10 mouse cellular contexts compared by ENCODE assay signal in the genomic region with DNA sequence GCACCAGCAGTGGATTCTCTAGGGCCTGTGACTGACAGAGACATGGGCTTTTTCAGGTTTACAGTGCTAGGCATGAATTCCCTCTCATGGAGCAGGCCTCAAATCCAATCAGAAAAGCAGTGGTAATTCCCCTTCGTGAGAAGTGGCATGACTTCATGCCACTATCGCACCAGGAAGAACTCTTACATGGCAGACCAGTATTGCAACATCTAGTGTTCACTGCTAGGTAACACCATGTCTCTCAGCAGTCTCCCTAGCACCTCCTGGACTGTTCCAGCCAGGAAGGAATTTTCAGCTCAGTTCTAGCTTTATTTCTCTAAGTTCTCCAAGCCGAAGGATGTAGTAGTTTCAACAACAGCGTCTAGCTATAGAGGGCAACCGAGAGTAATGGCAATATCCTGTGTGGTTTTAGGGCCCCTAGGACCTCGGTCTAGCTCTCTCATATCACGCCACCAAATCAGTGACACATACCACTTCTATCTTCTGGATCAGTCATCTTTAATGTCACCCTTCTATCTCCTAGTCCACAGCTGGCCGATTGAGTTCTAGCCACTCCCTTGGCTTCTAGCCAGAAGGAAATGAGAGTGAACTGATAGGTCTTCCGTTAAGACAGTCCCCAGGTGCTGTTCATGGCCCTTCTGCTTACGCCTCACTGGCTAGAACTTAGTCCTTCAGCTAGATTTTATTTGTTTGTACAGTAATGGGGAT.
A peak's percentile ranks its signal among the peaks of the same experiment; 100 is the strongest.
DNase-seq lines count a peak whose midpoint lies in the region; ATAC-seq and TF ChIP-seq lines count a peak whose summit lies in the region.
"Had no signal": no experiment of that assay in that cellular context is flagged by ENCODE, and none has a peak within 500 bp of the region (broad histone marks: within the 10 kb centered on the region; RNA-seq: fewer than 3 reads in every experiment).

No protein-coding gene starts in this region.

- H3K36me3 ChIP-seq in heart, embryonic 16.5 days (ENCODE audit: control insufficient read depth, insufficient read depth): no peaks in the 10 kb centered on the region
- no peaks in the 10 kb centered on the region for H3K36me3 ChIP-seq in small intestine, adult 2 months (ENCODE audit: control insufficient read depth, insufficient read depth, low read length)
- H3K36me3 ChIP-seq in forebrain, embryonic 14.5 days (ENCODE audit: control insufficient read depth, insufficient read depth, low read length): no peaks in the 10 kb centered on the region
- H3K36me3 ChIP-seq: hindbrain, embryonic 15.5 days; stomach, embryonic 15.5 days had no signal

- H3K27ac ChIP-seq in heart, embryonic 16.5 days (ENCODE audit: low read length): no peak overlapping the region
- H3K27ac ChIP-seq in small intestine, adult 2 months (ENCODE audit: insufficient read depth, low read depth, low read length): peak overlapping the region; percentile 58
- H3K27ac ChIP-seq in forebrain, embryonic 14.5 days (ENCODE audit: low read depth, low read length): no peak overlapping the region
- H3K27ac ChIP-seq: hindbrain, embryonic 15.5 days; stomach, embryonic 15.5 days had no signal

- H3K9me3 ChIP-seq in heart, embryonic 16.5 days (replicated peaks; ENCODE audit: control insufficient read depth, low read length): no peaks in the 10 kb centered on the region
- H3K9me3 ChIP-seq in forebrain, embryonic 14.5 days (replicated peaks; ENCODE audit: control insufficient read depth, low read length): no peaks in the 10 kb centered on the region
- H3K9me3 ChIP-seq: hindbrain, embryonic 15.5 days; stomach, embryonic 15.5 days had no signal

- H3K4me3 ChIP-seq in heart, embryonic 16.5 days (ENCODE audit: low read length): no peak overlapping the region
- H3K4me3 ChIP-seq in small intestine, adult 2 months (ENCODE audit: low read depth, low read length): no peak overlapping the region
- H3K4me3 ChIP-seq in forebrain, embryonic 14.5 days (ENCODE audit: low read depth, low read length): no peak overlapping the region
- H3K4me3 ChIP-seq: hindbrain, embryonic 15.5 days; stomach, embryonic 15.5 days had no signal

- no peak overlapping the region for H3K4me2 ChIP-seq in heart, embryonic 16.5 days (ENCODE audit: low read depth, low read length)
- no peak overlapping the region for H3K4me2 ChIP-seq in forebrain, embryonic 14.5 days (ENCODE audit: low read length)
- H3K4me2 ChIP-seq: hindbrain, embryonic 15.5 days; stomach, embryonic 15.5 days had no signal

- H3K9ac ChIP-seq in heart, embryonic 16.5 days (ENCODE audit: low read length): no peak overlapping the region
- no peak overlapping the region for H3K9ac ChIP-seq in forebrain, embryonic 14.5 days (ENCODE audit: low read length)
- H3K9ac ChIP-seq: hindbrain, embryonic 15.5 days; stomach, embryonic 15.5 days had no signal

- DNase-seq in heart, postnatal 10 days: no peak
- DNase-seq in MEL-GATA-1-ER (ENCODE audit: extremely low read depth, low read depth): peak; percentile 73
- peak; percentile 21 for DNase-seq in liver
- DNase-seq in adrenal gland, postnatal 14 days: no peak
- DNase-seq in forebrain, embryonic 14.5 days (ENCODE audit: low spot score): no peak
- no peak for DNase-seq in embryo, embryonic 11 days

- 58% methylated on average over 10 of the region's 10 CpGs for WGBS in heart, embryonic 16.5 days
- 27% methylated on average over 10 of the region's 10 CpGs for WGBS in small intestine, adult 2 months
- WGBS in forebrain, embryonic 14.5 days: 88% methylated on average over 10 of the region's 10 CpGs

- no peaks in the 10 kb centered on the region for H3K4me1 ChIP-seq in heart, embryonic 16.5 days (ENCODE audit: control insufficient read depth, insufficient read depth, low read length)
- peaks cover 20% of the 10 kb centered on the region; the same call in 1 of the 2 replicates for H3K4me1 ChIP-seq in small intestine, adult 2 months (ENCODE audit: control insufficient read depth, insufficient read depth, insufficient read length, low read length)
- H3K4me1 ChIP-seq in forebrain, embryonic 14.5 days (ENCODE audit: control insufficient read depth, insufficient read depth, low read length): peaks cover 9% of the 10 kb centered on the region; the same call in 1 of the 2 replicates

- no peak for TF ChIP-seq POLR2A in small intestine, adult 2 months (IDR thresholded peaks at IDR 0.05; ENCODE audit: low read depth, low read length)

- H3K27me3 ChIP-seq in heart, embryonic 16.5 days (ENCODE audit: control insufficient read depth, insufficient read depth, low read length): no peaks in the 10 kb centered on the region
- H3K27me3 ChIP-seq in small intestine, adult 2 months (ENCODE audit: control insufficient read depth, insufficient read depth, low read length): no peaks in the 10 kb centered on the region
- no peaks in the 10 kb centered on the region for H3K27me3 ChIP-seq in forebrain, embryonic 14.5 days (replicated peaks; ENCODE audit: control insufficient read depth, insufficient read depth, low read length)
- H3K27me3 ChIP-seq: hindbrain, embryonic 15.5 days; stomach, embryonic 15.5 days had no signal

- peak; percentile 32; the same call in 1 of the 2 replicates for ATAC-seq in heart, embryonic 16.5 days (replicated peaks; ENCODE audit: extremely low read depth, insufficient read depth, low FRiP score)
- no peak for ATAC-seq in forebrain, embryonic 14.5 days

- no peak for TF ChIP-seq CTCF in small intestine, adult 2 months (IDR thresholded peaks at IDR 0.05; ENCODE audit: extremely low read depth, insufficient read length, insufficient replicate concordance, low read depth, low read length)

- intact Hi-C loops in heart, postnatal 10 days (cut with DNase I): no loop called here

Comparison
In these comparisons a context has a peak if more than half of its experiments do, and no peak if none do; other contexts are left out.
1. DNase-seq: peak in MEL-GATA-1-ER (single experiment) and liver (single experiment); none in heart, postnatal 10 days (0 of 2), adrenal gland, postnatal 14 days (single experiment), forebrain, embryonic 14.5 days (single experiment) and embryo, embryonic 11 days (single experiment).